Mouse (Mus musculus) neural tube, postnatal 0 days (tissue): ENCODE data around the gene Nkapd1. TPM values are rescaled to one million over a fixed set of nuclear protein-coding genes. Genes with fewer than 3 reads are reported as not detected.

ENCODE experiments used
- polyA plus RNA-seq: library from polyadenylated mRNA; unstranded; fragments of >200 nt; fragmentation: Nextera tagmentation; extraction: Ambion mirVana; gene quantifications from 2 replicates; pipeline ENCODE4 v1.2.1, GENCODE M21; 2015

Gene Nkapd1
- polyA plus RNA-seq, result 22.0 and 22.5 TPM in 2 replicates

DNA sequence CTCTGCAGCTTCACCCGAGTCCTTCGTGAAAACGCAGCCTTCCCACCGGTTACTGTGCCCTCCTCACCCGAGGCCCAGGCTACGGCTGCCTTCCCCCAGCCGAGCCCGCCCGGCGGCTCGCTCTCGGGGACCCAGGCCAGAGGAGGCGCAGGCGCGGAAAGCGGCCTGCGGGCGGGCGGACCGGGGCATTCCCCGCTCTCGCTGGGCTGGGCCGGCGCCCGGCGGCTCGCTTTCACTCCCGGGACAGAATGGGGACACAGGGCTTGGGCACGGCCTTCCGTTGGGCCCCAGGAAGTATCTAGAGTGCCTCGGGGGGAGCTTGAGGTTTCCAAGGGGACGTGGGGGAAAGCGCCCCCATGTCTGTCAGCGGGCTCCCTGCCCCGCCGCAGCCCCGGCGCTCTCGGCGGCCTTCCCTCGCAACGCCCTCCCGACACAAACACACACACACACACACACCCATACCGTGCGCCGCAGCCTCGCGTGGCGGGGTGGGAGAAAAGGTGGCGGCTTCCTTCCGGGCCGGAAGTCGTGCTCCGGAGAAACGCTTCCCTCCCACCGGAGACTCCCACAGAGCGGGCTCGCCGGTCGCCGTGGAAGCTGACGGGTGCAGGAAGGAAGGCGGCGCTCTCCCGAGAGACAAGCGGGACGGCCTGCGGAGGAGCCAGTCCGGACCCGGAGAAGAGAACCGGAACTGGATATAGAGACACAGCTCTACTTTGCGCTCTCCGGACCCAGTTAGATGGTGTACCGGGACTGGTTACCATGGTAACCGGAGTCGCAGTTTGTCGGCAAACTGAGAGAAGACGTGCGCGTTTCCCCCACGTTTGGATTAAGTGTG, at the start of gene Nkapd1, which contains the start of gene Pih1d2:
TSS of gene Nkapd1 (minus strand) at position 699 of the 838 bp plus-strand sequence.
TSS of gene Pih1d2 (plus strand) at position 556 of the 838 bp plus-strand sequence.

DNA sequence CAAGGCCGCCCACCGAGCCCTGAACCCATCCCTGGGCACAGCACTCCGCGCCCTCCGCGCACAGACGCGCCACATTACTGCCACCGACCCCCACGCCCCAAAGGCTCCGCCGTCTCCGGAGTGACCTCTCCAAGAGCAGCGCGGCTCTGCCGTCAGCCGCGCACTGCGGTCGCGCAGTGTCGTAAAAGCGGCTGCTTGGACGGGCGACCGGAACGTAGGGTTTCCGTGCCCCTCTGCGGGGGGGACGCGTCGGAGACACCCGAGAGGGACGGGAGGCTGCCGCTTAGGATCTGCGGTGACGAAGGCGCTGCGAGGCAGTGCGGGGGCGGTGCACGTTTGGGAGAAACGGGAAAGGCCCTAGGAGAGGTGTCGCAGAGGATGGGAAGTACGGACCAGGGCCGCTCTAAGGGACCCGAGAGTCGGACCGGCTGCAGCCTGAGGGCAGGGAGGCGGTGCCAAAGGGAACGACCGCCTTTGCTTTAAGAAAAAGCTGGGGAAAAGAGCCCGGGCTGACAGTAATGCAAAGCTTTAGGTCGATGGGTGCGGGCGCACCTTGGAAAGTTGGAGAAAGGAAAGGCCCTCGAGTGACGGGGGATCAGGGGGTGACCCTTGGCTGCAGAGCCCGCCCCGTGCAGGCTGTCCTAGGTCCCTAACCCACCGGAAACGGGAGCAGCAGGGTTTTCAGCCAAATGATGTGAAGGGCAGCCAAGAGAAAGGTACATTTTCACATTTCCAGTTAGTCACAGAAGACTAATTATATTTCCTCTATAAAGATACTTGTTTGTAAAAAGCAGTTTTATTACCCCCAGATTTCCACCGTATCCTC, 42.3 kb upstream of the Nkapd1 start, which contains the start of gene Dlat:
TSS of gene Dlat (minus strand) at position 389 of the 826 bp plus-strand sequence.

DNA sequence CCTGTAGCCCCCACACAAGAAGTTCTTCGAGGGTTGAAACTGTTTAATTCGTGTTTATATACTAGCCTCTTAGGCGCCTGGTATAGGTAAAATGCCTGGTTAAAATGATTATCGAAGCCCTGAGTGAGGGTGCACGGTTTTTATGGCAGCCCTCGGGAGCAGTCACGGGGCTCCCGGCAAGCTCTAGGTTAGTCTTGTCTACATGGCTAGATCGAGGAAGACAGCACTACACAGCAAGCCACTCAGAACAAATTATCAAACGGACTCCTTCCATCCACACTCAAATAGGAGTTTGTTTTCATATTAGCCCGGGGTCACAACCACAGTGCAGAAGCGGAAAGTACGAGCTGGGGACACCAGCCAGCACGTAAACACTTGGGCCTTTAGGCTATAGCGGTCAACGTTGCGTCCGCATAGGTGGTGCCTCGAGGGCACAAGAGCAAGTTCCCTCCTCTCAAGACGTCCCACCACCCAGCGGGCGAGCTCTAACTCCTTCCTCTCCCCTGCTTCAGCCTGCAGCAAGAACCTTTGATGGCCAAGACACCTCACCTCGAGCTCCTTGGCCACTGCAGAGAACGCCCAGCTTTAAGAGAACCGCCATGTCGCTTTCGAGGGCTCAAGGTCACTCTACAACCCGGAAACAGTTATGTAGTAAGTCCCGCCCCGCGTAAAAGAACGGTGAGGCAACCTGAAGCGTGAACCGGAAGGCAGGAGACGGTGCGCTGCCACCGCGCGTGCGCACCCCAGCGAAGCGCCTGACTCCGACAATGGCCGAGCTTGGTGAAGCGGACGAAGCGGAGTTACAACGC, 13.9 kb downstream of the Nkapd1 start, which contains the start of the genes Sdhd and Timm8b:
TSS of gene Sdhd (minus strand) at position 624 of the 809 bp plus-strand sequence.
TSS of gene Timm8b (plus strand) at position 722 of the 809 bp plus-strand sequence.

DNA sequence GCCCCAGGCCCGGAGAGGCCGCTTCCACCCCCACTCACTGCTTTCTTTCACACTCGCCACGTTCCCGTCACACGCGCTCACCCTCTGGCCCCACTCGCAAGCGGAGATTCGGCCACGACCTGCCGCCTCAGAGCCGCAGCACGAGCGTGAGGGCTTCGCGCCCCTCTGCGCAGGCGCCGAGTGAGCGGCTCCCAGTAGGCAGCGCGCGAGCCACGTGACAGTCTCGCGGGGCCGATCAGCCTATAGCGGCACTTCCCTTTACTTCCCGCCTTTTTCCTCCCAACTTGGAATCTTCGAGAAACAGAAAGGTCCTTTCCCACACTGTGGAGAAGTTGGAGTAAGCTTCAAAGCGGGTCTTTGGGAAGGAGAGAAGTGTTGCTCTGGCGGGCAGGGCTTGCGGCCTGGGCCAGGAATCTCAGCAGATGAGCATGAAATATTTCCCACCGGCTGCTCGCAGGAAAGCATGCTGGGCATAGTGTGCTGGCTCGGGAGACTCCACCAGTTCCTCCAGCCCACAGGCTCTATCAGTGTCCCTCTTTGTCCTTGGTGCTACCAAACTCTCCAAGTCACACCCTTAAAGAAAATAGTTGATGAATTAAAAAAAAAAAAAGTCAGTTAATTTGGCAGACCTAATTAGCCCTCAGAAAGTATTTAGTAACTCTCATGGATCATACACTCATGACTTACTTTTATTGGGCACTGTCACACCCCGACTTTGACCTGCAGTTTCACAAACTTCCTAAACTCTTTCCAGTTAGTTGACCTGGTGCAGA, 55.9 kb downstream of the Nkapd1 start, which contains the start of gene Tex12:
TSS of gene Tex12 (minus strand) at position 181 of the 773 bp plus-strand sequence.

Other genes starting within 250 kb of the Nkapd1 start
- gene Plet1, start 122.9 kb downstream of the Nkapd1 start, polyA plus RNA-seq, result 0.56 and 0.90 TPM in 2 replicates
- 97.8 and 101 TPM in 2 replicates for gene Pts, start 88.7 kb downstream of the Nkapd1 start, polyA plus RNA-seq
- 37.1 and 50.8 TPM in 2 replicates for gene Il18, start 62.6 kb downstream of the Nkapd1 start, polyA plus RNA-seq
- 0.42 and 0.55 TPM in 2 replicates for gene Bco2, start 62.3 kb downstream of the Nkapd1 start, polyA plus RNA-seq
- 0.46 TPM in 1 of 2 replicates, not detected in the other for gene Tex12, start 56.1 kb downstream of the Nkapd1 start, polyA plus RNA-seq
- 353 and 365 TPM in 2 replicates for gene Sdhd, start 13.7 kb downstream of the Nkapd1 start, polyA plus RNA-seq
- gene Timm8b, start 13.6 kb downstream of the Nkapd1 start, polyA plus RNA-seq, result 492 and 511 TPM in 2 replicates
- gene Pih1d2, start 143 bp downstream of the Nkapd1 start, polyA plus RNA-seq, result 4.5 and 6.8 TPM in 2 replicates
- gene Dlat, start 42.3 kb upstream of the Nkapd1 start, polyA plus RNA-seq, result 73.7 and 79.1 TPM in 2 replicates
- 25.4 and 27.9 TPM in 2 replicates for gene Dixdc1, start 122.1 kb upstream of the Nkapd1 start, polyA plus RNA-seq
- 2.3 and 3.6 TPM in 2 replicates for gene 2310030G06Rik, start 129.1 kb upstream of the Nkapd1 start, polyA plus RNA-seq
- 64.2 and 69.0 TPM in 2 replicates for gene Cryab, start 133.9 kb upstream of the Nkapd1 start, polyA plus RNA-seq
- gene Hspb2, start 134.9 kb upstream of the Nkapd1 start, polyA plus RNA-seq, result 3.3 and 4.1 TPM in 2 replicates
- gene Fdxacb1, start 150.8 kb upstream of the Nkapd1 start, polyA plus RNA-seq, result 7.9 and 8.8 TPM in 2 replicates
- 47.7 and 52.7 TPM in 2 replicates for gene Alg9, start 157.6 kb upstream of the Nkapd1 start, polyA plus RNA-seq
- 64.4 and 69.0 TPM in 2 replicates for gene 1110032A03Rik, start 158.1 kb upstream of the Nkapd1 start, polyA plus RNA-seq
- 28.7 and 29.8 TPM in 2 replicates for gene Ppp2r1b, start 227.8 kb upstream of the Nkapd1 start, polyA plus RNA-seq